Mouse (Mus musculus) embryo, embryonic 10.5 days (tissue): ENCODE measurements around the gene Ankrd22.
"Not testable (repeated sequence)": the region's sequence is repeated elsewhere in the genome, so short reads cannot be mapped to it uniquely, and the experiment has no call there.

ENCODE experiments used
- DNase-seq: peaks from one replicate; pipeline ENCODE4 v3.0.0-alpha.2; 2015; ENCODE audit warnings: low spot score

Ankrd22 gene

GRCm38 (mm10) chr19:34165891-34166290, at the start of gene Ankrd22:
Gene Ankrd22 (minus strand): TSS chr19:34166053.
- DNase-seq: no peak

GRCm38 (mm10) chr19:34214136-34214535, 48.3 kb upstream of the Ankrd22 start:
- DNase-seq: no peak

GRCm38 (mm10) chr19:34213251-34213645, 47.4 kb upstream of the Ankrd22 start:
- DNase-seq: no peak

- DNase-seq: no peak
Observed at GRCm38 (mm10) chr19:34212489-34213250, 46.8 kb upstream of the Ankrd22 start.

- no peak for DNase-seq
Observed at GRCm38 (mm10) chr19:34210841-34211240, 45.0 kb upstream of the Ankrd22 start.

GRCm38 (mm10) chr19:34209930-34210581, 44.2 kb upstream of the Ankrd22 start:
- no peak for DNase-seq

- DNase-seq: no peak
Observed at GRCm38 (mm10) chr19:34209031-34209430, 43.2 kb upstream of the Ankrd22 start.

GRCm38 (mm10) chr19:34206760-34207440, 41.0 kb upstream of the Ankrd22 start:
- no peak for DNase-seq

- not testable (repeated sequence) for DNase-seq
Observed at GRCm38 (mm10) chr19:34206128-34206527, 40.3 kb upstream of the Ankrd22 start.

GRCm38 (mm10) chr19:34202668-34203067, 36.8 kb upstream of the Ankrd22 start:
- no peak for DNase-seq

- peak; percentile 40 for DNase-seq
Observed at GRCm38 (mm10) chr19:34199488-34199887, 33.6 kb upstream of the Ankrd22 start.

GRCm38 (mm10) chr19:34198901-34199300, 33.0 kb upstream of the Ankrd22 start:
- no peak for DNase-seq

- DNase-seq: no peak
Observed at GRCm38 (mm10) chr19:34198066-34198465, 32.2 kb upstream of the Ankrd22 start.

- DNase-seq: peak; percentile 29
Observed at GRCm38 (mm10) chr19:34195031-34195430, 29.2 kb upstream of the Ankrd22 start.

GRCm38 (mm10) chr19:34194132-34194745, 28.4 kb upstream of the Ankrd22 start:
- DNase-seq: peak; percentile 9

- DNase-seq: no peak
Observed at GRCm38 (mm10) chr19:34193683-34194082, 27.8 kb upstream of the Ankrd22 start.

- DNase-seq: peak; percentile 67
Observed at GRCm38 (mm10) chr19:34193149-34193548, 27.3 kb upstream of the Ankrd22 start.

GRCm38 (mm10) chr19:34192008-34192963, 26.4 kb upstream of the Ankrd22 start, which contains the start of gene Stambpl1:
Gene Stambpl1 (plus strand): TSS chr19:34192229.
- DNase-seq: peak; percentile 69

- DNase-seq: peak; percentile 44
Observed at GRCm38 (mm10) chr19:34191645-34192007, 25.8 kb upstream of the Ankrd22 start.

- DNase-seq: no peak
Observed at GRCm38 (mm10) chr19:34186845-34187244, 21.0 kb upstream of the Ankrd22 start.

GRCm38 (mm10) chr19:34182490-34182889, 16.6 kb upstream of the Ankrd22 start:
- DNase-seq: no peak
